Mouse (Mus musculus): Measurements from ENCODE around the gene Tpk1. TPM values are rescaled to one million over a fixed set of nuclear protein-coding genes. Genes with fewer than 3 reads are reported as not detected.

The Tpk1 gene
- total and polyA plus RNA-seq, 2 experiments: 6.2 to 16.7 TPM

- no peak for TF ChIP-seq CTCF (IDR thresholded peaks at IDR 0.05; ENCODE audit: low read depth, low read length)
- no peak for TF ChIP-seq POLR2A (IDR thresholded peaks at IDR 0.05; ENCODE audit: extremely low read depth, insufficient read depth, low read length)
- peak; percentile 15 for DNase-seq (ENCODE audit: extremely low read depth, low read depth, low spot score)
- no peak overlapping the region for H3K9ac ChIP-seq (ENCODE audit: low read depth, low read length)
- no peaks in the 10 kb centered on the region for H3K36me3 ChIP-seq (ENCODE audit: control insufficient read depth, insufficient read depth, low read length)
- peak overlapping the region; percentile 67 for H3K27ac ChIP-seq (replicated peaks; ENCODE audit: insufficient read depth, low read depth, low read length)
- no peaks in the 10 kb centered on the region; the same call in 1 of the 2 replicates for H3K4me1 ChIP-seq (ENCODE audit: control insufficient read depth, insufficient read depth, low read length)
- no peaks in the 10 kb centered on the region for H3K27me3 ChIP-seq (ENCODE audit: control insufficient read depth, insufficient read depth, low read length)
- 71% methylated on average over 7 of the region's 7 CpGs for WGBS
- H3K79me2 ChIP-seq (ENCODE audit: control insufficient read depth, insufficient read depth, low read length): no peaks in the 10 kb centered on the region
- H3K4me3 ChIP-seq (ENCODE audit: insufficient read depth, low read depth, low read length): no peak overlapping the region
Measured at GRCm38 (mm10) chr6:43666611-43667400, 728 bp upstream of the Tpk1 start.

DNA sequence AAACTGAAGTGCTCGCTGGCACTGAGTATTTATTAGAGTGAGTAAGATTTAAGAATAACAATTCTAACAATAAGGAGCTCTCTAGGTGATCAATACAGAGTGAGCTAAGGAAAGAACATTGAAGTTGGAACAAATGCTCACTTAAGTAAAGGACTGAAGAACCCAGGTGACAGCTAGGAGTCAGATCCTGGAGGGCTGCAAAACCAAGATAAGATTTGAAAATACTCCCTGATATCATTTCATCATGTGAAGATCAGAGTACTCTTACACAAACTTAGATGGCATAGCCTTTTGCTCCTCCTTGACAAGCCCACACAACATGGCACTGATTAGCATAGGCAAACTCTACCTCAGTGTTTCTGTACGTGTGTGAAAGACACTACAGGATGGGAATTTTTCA, 4.3 kb downstream of the Tpk1 start:
- no peak overlapping the region for H3K4me3 ChIP-seq (ENCODE audit: insufficient read depth, low read depth, low read length)
- DNase-seq (ENCODE audit: extremely low read depth, low read depth, low spot score): no peak
- WGBS: 91% methylated on average over 2 of the region's 2 CpGs
- H3K4me1 ChIP-seq (ENCODE audit: control insufficient read depth, insufficient read depth, low read length): peaks cover 8% of the 10 kb centered on the region; the same call in 1 of the 2 replicates
- H3K27me3 ChIP-seq (ENCODE audit: control insufficient read depth, insufficient read depth, low read length): no peaks in the 10 kb centered on the region
- no peak overlapping the region for H3K9ac ChIP-seq (ENCODE audit: low read depth, low read length)
- H3K27ac ChIP-seq (replicated peaks; ENCODE audit: insufficient read depth, low read depth, low read length): no peak overlapping the region
- no peak for TF ChIP-seq CTCF (IDR thresholded peaks at IDR 0.05; ENCODE audit: low read depth, low read length)
- no peak for TF ChIP-seq POLR2A (IDR thresholded peaks at IDR 0.05; ENCODE audit: extremely low read depth, insufficient read depth, low read length)
- H3K79me2 ChIP-seq (ENCODE audit: control insufficient read depth, insufficient read depth, low read length): no peaks in the 10 kb centered on the region
- H3K36me3 ChIP-seq (ENCODE audit: control insufficient read depth, insufficient read depth, low read length): no peaks in the 10 kb centered on the region

- Histone ChIP-seq H3K27ac (replicated peaks; ENCODE audit: insufficient read depth, low read depth, low read length) (no peak overlapping the region), H3K79me2 (ENCODE audit: control insufficient read depth, insufficient read depth, low read length) (no peaks in the 10 kb centered on the region; the same call in 1 of the 2 replicates), H3K9ac (ENCODE audit: low read depth, low read length) (no peak overlapping the region), H3K4me1 (ENCODE audit: control insufficient read depth, insufficient read depth, low read length) (peaks cover 8% of the 10 kb centered on the region; the same call in 1 of the 2 replicates), H3K4me3 (ENCODE audit: insufficient read depth, low read depth, low read length) (no peak overlapping the region), H3K36me3 (ENCODE audit: control insufficient read depth, insufficient read depth, low read length) (no peaks in the 10 kb centered on the region), H3K27me3 (ENCODE audit: control insufficient read depth, insufficient read depth, low read length) (no peaks in the 10 kb centered on the region)
- TF ChIP-seq CTCF (IDR thresholded peaks at IDR 0.05; ENCODE audit: low read depth, low read length) (no peak), POLR2A (IDR thresholded peaks at IDR 0.05; ENCODE audit: extremely low read depth, insufficient read depth, low read length) (no peak)
- peak; percentile 77 for DNase-seq (ENCODE audit: extremely low read depth, low read depth, low spot score)
- WGBS: 14% methylated on average over 4 of the region's 4 CpGs
Measured at GRCm38 (mm10) chr6:43658290-43658689, 7.8 kb downstream of the Tpk1 start.

GRCm38 (mm10) chr6:43657845-43658244, 8.2 kb downstream of the Tpk1 start:
- Histone ChIP-seq H3K9ac (ENCODE audit: low read depth, low read length) (no peak overlapping the region), H3K79me2 (ENCODE audit: control insufficient read depth, insufficient read depth, low read length) (no peaks in the 10 kb centered on the region; the same call in 1 of the 2 replicates), H3K27me3 (ENCODE audit: control insufficient read depth, insufficient read depth, low read length) (no peaks in the 10 kb centered on the region), H3K36me3 (ENCODE audit: control insufficient read depth, insufficient read depth, low read length) (no peaks in the 10 kb centered on the region), H3K4me3 (ENCODE audit: insufficient read depth, low read depth, low read length) (no peak overlapping the region), H3K27ac (replicated peaks; ENCODE audit: insufficient read depth, low read depth, low read length) (no peak overlapping the region), H3K4me1 (ENCODE audit: control insufficient read depth, insufficient read depth, low read length) (peaks cover 8% of the 10 kb centered on the region; the same call in 1 of the 2 replicates)
- no peak for DNase-seq (ENCODE audit: extremely low read depth, low read depth, low spot score)
- no peak for TF ChIP-seq CTCF (IDR thresholded peaks at IDR 0.05; ENCODE audit: low read depth, low read length)
- no peak for TF ChIP-seq POLR2A (IDR thresholded peaks at IDR 0.05; ENCODE audit: extremely low read depth, insufficient read depth, low read length)
- 71% methylated on average over 3 of the region's 3 CpGs for WGBS

- Histone ChIP-seq H3K27ac (replicated peaks; ENCODE audit: insufficient read depth, low read depth, low read length) (no peak overlapping the region), H3K4me3 (ENCODE audit: insufficient read depth, low read depth, low read length) (no peak overlapping the region), H3K4me1 (ENCODE audit: control insufficient read depth, insufficient read depth, low read length) (peaks cover 3% of the 10 kb centered on the region; the same call in 1 of the 2 replicates), H3K27me3 (ENCODE audit: control insufficient read depth, insufficient read depth, low read length) (no peaks in the 10 kb centered on the region), H3K36me3 (ENCODE audit: control insufficient read depth, insufficient read depth, low read length) (no peaks in the 10 kb centered on the region), H3K79me2 (ENCODE audit: control insufficient read depth, insufficient read depth, low read length) (no peaks in the 10 kb centered on the region; the same call in 1 of the 2 replicates), H3K9ac (ENCODE audit: low read depth, low read length) (no peak overlapping the region)
- DNase-seq (ENCODE audit: extremely low read depth, low read depth, low spot score): no peak
- WGBS: 73% methylated on average over 8 of the region's 8 CpGs
- TF ChIP-seq CTCF (IDR thresholded peaks at IDR 0.05; ENCODE audit: low read depth, low read length) (no peak), POLR2A (IDR thresholded peaks at IDR 0.05; ENCODE audit: extremely low read depth, insufficient read depth, low read length) (no peak)
Measured at GRCm38 (mm10) chr6:43654876-43655456, 11.1 kb downstream of the Tpk1 start.
